Mouse (Mus musculus) liver (tissue): Measurements from ENCODE around the gene Meioc.
"Not testable (repeated sequence)": the region's sequence is repeated elsewhere in the genome, so short reads cannot be mapped to it uniquely, and the experiment has no call there.

Experiments
- DNase-seq: peaks from one replicate; pipeline ENCODE4 v3.0.0-alpha.2; 2020; ENCODE audit warnings: mixed read lengths

Meioc gene

DNA sequence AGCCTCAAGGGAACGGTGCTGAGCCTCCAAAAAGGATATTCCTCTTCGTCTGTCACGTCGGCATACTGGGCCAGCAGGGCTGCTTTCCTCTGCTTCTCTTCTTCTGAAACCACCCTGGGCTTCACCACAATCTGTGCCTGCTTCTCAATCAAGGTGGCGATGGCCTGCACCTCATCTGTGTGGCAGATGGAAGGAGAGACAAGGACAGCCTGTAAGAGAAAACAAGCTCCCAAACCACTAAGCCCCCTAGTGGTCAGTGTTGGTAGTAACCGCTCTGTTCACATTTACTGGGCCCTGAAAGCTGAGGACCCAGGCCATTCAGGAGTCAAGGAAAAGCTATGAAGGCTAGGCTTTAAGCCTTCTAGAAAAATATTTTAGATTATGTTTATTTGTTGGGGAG is 26.6 kb downstream of the Meioc start:
- DNase-seq = peak; percentile 67

DNA sequence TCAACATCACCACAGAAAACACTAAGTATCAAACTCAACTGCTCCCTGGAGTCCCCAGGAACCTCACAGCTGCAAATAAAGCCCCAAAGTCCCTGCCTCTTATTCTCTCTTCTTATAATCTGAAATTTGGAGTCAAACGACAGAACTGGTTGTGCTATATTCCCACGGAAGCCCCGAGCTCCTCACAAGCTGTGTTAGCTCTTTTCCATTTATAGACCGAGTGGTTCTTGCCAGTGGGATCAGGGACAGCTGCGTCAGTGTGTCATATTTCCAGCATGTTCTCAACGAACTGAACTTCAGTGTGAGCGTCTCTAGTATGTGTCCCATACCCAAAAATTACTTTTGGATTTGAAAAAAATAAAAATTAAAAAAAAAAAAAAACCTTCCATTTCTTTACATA is 31.8 kb downstream of the Meioc start:
- no peak for DNase-seq

DNA sequence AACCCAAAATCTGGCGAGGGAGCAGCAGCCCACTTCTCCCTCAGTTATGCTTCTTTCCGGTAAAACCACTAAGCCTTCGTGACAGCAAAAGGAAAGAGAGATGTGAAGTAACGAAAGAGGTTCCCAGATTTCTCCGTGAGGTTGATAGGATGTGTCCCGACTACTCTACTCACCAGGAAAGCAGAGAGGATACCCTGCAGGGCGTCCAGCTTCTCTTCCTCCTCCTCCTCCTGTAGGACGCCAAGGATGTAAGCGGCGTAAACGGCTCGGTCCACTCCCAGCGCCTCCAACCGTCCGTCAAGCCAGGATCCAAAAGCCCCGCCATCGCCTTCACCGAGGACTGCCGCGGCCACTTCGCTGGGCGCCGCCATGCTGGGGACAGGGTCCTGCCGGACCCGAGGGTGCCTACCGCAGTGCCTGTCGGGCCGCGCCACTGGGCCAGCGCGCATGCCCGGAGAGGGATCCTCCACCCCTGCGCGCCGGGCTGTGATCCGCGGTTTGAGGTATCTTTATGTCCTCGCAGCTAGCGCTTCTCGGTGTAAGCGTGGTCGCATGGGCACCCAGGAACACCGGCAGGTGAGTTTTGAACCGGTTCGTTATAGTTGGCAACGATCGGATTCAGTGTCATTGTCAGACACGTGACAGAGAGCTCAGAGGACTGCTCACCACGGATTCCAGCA is 34.0 kb downstream of the Meioc start, which contains the start of gene Ccdc43:
Gene Ccdc43, minus strand, starts transcription at position 445 of the 680 bp plus-strand sequence.
- peak; percentile 89 for DNase-seq

DNA sequence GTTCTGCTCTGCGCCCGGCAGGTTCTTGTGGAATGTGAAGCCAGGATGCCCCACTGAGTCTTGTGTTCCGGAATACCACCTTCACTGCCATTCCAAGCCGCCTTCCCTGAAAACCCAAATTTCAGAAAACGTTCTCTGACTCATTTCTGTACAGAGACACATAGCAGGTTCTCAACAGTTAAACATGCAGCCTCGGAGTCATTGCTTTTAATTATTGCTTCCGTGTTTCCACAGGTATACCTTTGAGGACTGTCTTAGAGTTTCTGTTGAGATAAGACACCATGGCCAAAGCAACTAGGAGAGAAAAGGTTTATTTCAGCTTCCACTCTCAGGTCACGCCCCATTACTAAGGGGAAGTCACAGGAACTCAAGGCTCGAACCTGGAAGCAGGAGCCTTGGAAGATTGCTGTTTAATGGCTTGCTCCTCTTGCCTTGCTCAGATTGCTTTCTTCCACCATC is 34.5 kb downstream of the Meioc start:
- no peak for DNase-seq

DNA sequence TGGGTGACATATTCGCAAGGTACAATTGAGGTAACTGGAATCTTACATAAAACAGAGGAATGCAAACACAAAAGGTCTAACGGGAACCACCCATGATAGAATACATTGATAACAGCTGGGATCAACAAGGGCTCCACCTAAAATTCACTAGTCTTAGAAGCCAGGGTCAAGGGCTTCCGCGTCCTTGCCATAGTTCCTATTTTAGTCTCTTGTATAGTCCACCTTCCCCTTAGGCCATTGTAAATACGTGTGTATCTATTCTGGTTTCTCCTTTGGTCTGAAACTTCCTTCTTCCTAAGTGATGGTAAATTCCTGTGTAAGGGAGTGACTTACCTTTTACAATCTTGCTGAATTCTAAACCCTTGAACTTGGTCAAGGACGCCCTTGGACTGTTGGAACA is 38.7 kb downstream of the Meioc start:
- DNase-seq = not testable (repeated sequence)

DNA sequence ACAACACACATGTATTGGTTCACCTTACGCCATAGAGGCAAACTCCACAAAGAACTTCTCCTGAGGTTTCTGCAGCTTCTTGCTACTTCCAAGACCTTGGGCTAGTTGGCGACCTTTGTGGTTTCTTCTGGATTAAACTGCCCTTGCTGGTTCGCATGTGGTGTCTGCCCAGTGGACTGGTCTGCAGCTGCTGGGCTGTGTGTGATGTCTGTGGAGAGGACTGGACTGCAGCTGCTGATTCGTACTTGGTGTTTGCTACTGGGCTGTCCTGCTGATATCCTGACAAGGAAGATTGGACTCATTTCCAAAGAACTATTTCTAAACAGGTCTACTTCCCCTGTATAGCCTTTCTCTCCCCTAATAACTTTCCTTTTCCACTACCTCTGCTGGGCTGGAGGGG is 48.9 kb downstream of the Meioc start:
- no peak for DNase-seq

DNA sequence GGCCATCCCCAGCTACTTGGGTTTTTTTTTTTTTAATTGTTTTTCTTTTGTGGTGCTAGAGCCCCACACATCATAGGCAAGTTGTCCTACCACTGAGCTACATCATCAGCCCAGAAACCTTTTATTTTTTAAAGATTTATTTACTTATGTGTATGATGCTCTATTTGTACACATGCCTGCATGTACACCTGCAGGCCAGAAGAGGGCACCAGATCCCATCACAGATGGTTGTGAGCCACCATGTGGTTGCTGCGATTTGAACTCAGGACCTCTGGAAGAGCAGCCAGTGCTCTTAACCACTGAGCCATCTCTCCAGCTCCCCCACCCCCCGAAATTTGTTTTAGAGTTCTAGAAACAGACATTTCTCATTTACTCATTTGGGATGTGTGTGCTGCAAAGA is 51.1 kb downstream of the Meioc start:
- not testable (repeated sequence) for DNase-seq

DNA sequence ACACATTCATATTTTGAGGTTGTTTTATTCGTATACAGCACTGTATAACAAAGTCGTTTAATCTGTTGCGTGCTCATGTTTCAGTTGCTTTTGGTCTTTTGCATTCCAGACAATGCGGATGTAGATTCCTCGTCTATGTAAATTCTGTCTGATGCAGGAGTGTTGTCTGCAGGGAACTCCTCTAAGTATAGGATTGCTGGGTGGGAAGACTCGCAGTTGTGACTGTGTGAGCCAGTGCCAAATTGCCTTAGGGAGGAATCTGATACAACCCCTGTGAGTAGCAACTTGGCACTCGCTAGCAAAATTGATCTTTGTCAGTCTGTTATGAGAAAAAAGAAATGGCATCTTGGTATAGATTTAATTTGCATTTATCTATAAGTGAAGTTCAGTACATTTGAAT is 52.6 kb downstream of the Meioc start:
- DNase-seq = no peak

DNA sequence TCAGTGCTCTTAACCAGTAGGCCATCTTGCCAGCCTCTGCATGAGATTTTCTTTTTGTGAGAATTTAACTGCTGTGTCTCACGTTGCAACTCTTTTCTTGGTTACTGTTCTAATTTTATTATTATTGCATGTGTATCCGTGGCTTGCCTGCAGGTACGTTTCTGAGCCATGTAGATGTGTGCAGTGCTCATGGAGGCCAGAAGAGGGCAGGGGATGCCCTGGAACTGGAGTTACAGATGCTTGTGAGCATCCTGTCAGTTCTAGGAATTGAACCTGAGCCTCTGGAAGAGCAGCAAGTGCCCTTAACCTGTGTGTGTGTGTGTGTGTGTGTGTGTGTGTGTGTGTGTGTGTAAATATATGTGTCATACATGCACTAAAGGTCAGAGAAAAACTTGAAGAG is 62.1 kb downstream of the Meioc start:
- DNase-seq = no peak

DNA sequence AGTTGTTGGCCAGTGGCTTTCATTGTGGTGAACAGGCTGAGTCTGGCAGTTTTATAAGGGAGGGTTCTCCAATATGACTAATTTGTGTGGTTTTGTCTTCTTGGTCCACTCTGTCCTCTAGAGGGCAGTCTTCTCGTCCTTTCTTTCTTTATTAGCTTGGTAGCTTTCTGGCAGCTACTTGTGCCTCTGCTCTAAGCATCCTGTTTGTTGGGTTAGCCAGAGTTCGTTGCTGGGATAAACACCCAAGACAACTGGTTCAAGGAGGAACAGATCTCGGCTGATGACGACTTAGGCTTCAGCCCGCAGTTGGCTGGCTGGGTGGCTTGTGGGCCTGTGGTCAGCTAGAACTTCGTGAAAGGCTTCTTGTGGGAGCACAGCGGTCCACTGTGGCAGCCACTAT is 65.1 kb downstream of the Meioc start:
- no peak for DNase-seq

DNA sequence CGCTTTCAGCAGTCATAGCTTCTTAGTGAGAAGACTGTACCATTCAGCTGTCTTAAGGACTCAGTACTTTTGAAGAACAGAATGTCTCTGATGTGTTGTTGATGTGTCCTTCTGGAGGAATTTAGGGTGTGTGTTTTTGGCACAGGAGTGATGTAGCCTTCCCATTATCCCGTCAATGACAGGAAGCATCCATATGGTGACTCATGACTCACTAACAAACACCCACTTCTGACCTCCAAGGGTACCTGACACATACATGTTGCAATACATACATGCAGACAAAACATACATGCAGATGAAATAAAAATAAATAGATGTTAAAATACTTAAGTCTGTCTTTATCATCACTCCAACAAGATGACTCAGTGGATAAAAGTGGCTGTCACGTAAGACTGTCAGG is 66.3 kb downstream of the Meioc start:
- DNase-seq = no peak

DNA sequence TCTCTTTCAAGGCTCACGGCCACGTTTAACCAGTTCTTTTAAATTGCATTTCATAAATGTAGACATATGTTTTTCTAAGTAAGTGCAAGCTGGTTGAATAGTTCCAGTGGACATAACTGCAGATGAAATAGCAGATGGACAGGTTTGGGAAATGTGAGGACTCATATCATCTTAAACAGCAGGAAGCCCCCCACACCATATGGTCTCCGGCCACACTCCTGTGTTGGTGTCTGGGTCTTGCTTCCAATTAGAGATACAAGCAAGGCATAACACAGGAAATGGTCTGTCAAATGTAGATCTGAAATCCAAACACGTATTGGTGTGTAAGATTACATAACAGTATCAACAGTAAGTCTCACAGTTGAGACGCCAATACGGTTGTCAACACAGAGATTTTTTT is 67.8 kb downstream of the Meioc start:
- DNase-seq = no peak
